Mouse (Mus musculus) activated CD4-positive, CD25-positive, alpha-beta regulatory T cell, adult 4 months (primary cell): ENCODE measurements around the gene Cmtm5. TPM values are rescaled to one million over a fixed set of nuclear protein-coding genes. Genes with fewer than 3 reads are reported as not detected.

Experiments used
- ATAC-seq: one replicate; pipeline ENCODE4 v1.8.0; 2017
- polyA plus RNA-seq, 2 experiments: library from polyadenylated mRNA; unstranded; fragments of 100-300 nt; shearing (Covaris generic); gene quantifications; one replicate each; pipeline ENCODE4 v1.2.1; 2017

Cmtm5 gene
- polyA plus RNA-seq: under 1 TPM in 1 of 2 experiments, not detected in 1; 0.50 TPM

DNA sequence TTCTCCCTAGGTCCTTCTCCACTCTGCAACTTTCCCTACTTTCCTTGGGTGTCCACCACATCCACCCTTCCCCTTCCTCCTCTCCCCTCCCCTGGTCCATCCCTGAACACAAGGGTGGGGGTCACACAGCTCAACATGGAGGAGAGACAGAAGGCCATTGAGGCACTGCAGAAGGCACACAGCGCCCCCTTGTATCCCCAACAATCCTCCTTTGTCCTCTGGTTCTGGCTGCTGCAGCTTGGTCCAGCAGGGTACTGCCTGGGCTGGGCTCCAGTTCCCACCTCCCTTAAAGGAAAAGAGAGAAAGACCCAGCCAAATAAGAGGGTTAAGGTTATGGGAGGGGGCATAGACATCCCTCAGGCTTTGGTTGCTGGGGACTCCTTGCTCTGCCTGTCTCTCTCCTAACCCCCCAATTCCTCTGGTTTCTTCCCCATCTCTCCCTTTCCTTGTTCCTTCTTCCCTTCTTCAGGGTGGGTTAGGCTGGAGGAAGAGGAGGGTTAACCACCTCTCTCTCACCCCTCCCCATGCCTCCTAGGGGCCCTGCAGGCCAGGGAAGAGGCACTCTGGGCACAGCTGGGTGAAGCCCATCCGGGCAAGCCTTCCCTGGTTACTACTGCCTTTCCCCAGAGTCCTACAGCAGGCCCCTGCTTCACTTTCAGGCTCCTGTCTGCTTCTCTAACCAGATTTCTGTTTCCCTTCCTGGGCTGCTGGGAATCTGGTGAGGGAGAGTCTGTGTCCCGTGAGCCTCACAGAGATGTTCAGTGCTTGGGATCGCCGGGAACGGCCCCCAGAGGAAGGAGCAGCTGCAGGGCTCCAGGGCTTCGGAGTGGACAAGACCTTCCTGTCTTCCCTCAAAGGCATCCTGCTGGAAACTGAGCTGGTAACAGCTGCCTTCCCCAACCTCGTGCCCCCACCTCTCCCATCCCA is at the start of gene Cmtm5:
Gene Cmtm5, plus strand, starts transcription at position 358 of the 927 bp plus-strand sequence.
- ATAC-seq: no peak

DNA sequence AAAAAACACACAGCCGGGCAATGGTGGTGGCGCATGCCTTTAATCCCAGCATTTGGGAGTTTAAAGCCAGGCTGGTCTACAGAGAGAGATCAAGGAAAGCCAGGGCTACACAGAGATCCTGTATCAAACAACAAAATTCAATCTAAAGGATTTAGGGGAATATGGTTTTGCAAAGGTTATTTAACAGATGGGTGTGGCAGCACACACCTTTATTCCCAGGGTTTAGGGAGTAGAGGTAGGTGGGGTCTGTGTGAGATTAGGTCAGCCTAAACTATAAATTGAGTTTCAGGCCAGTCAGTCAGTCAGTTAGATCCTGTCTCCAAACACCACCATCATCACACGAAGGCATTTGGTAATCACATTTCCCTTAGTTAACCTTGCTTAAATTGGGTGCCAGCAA is 43.9 kb upstream of the Cmtm5 start, which contains the start of gene Pabpn1:
Gene Pabpn1, plus strand, starts transcription at position 301 of the 400 bp plus-strand sequence.
- no peak for ATAC-seq

DNA sequence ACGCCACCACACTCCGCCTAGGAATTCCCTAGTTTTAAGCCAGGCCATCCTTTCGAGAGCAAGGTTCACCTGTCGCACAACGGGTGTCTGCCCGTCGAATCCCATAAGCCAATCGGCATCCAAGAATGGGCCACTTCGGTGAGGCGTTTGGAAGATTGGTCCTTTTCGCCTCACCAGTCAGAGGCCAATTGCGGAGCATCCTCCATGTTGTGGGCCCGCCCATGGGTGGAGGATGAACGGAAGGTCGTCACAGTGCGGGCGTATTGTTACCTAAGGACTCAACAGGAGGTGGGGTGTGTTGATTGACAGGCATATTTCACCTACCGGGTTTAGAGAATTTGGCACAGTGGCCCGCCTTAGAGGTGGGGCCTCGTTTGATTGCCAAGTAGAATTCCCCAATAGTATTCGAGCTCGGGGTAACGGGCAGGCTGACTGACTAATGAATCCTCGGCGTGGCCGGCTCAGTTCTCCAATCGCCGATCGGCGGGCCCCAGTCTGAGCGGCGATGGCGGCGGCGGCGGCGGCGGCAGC is 42.3 kb upstream of the Cmtm5 start:
- peak; percentile 99 for ATAC-seq

DNA sequence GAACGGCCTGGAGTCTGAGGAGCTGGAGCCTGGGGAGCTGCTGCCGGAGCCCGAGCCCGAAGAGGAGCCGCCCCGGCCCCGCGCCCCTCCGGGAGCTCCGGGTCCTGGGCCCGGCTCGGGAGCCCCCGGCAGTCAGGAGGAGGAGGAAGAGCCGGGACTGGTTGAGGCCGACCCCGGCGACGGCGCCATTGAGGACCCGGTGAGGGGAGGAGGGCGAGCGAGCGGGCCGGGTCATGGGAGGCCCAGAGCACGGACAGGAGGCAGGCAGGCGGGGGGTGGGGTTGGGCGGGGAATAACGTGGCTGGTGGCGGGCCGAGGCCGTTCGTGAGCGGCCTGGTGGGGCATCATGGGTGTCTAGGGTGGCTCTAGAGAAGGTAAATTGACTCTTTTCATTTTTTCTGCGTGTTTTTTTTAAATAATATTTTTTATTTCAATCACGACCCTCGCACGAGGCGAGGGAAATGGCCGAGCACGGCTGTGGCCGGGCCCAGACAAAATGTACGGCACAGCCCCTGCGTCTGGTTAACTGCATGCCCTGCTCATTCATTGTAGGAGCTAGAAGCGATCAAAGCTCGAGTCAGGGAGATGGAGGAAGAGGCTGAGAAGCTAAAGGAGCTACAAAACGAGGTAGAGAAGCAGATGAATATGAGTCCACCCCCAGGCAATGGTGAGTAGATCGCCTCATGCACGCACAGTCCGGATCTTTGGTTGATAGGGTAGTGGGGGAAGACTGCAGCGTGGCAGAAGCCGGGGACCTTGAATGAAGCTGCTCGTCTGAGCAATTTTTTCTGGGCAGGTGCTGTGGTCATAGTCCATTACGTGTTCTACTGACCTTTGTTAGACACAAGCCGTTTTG is 41.5 kb upstream of the Cmtm5 start:
- no peak for ATAC-seq

DNA sequence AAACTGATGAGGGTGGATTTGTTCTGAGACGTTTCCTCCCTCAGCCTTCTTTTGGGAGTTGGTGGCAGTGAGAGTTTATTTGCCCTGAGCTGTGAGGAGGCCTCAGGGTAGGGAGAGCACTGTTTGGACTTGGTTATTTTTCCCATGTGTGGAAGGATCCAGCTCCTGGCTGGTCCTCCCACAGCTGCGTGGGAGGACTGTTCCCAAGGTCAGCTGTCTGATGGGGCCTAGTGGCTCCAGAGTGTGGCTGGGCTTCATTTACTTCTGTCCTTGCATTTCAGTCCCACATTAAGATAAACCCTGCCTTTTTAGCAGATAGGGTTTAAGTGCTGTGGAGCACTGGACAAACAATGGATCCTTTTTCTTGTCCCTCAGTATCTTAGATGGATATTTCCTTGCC is 38.6 kb upstream of the Cmtm5 start:
- ATAC-seq: no peak

DNA sequence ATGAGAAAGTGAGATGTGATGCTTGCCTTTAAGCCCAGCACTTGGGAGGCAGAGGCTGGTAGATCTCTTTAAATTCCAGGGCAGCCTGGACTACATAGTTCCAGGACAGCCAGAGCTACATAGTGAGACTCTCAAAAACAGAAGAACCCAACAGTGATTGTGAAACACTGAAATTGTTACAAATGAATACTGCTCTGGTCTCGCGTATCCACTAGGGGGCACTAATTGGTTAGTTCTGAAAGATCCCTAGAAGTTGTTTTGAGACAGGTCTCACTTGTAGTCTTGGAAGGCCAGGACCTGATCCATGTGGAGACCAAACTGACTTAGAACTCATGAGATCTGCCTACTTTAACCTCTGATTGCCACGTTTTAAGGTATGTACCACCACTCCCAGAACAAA is 35.7 kb upstream of the Cmtm5 start:
- peak; percentile 72 for ATAC-seq

DNA sequence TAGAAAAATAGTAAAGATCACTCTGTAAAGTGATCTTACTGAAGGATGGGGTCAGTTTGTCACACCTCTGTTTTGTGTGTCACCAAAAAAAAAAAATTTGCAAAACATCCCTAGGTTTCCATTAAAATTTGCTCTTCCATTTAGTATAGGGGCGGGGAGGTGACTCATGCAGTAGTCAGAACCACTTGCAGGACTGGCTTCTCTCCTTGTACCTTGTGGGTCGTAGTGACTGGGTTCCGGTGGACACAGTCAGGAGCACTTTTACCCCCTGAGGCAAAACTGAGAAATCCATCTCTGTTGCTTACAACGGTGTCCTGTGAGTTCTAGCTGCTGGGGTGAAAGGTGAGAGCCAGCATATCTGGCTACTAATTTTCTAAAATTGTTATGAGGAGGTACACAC is 32.4 kb upstream of the Cmtm5 start:
- no peak for ATAC-seq

DNA sequence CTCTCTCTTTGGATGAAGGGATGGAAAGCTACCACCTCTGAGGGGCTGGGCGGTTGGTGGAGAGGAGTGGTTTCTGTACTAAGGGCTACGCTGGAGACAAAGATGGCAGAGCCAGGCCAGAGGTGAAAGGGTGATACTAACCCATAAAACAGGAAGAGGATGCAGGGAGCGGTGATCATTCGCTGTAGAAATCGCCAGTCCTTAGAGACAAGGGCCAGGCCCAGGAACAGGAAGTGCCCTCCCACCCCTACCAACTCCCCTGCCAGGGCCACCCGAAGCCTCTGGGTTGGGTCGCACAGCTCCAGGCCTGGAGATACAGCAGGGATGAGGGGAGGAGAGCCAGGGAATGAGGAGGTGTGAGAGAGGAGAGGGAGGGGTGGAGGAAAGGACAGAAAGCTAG is 27.4 kb upstream of the Cmtm5 start:
- ATAC-seq: no peak

DNA sequence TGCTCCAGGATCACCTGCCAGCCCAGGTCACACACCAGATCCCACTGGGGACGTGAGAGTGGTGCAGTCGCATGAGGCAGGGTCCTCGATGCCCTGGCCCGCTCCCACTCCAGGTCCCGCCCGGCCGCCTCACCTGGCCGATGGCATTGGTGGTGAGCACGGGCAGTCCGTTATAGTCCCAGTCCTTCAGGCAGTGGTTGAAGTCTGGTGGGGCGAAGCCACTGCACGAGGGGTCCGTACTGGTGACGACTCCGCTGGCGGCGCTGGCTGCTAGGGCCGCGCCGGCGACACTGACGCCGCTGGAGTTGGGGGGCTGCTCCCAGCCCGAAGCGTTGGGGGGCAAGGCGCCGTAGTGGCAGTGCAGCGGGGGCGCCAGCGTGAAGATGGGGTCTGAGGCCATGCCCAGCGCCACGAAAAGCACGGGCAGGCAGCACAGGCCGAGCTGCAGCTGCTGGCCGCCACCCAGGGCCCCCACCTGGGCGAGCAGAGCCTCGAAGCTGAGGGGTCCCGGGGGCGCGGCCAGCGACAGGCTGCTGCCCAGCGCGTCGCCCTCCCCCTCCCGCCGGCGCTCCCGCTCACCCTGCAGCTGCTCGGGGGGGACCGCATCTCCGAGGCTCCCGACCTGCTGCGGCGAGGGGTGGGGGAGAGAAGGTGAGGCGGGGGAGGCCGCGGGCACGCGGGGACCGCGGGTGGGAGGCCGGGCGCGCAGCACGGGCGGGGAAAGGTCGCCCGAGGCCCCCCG is 23.8 kb upstream of the Cmtm5 start:
- no peak for ATAC-seq

DNA sequence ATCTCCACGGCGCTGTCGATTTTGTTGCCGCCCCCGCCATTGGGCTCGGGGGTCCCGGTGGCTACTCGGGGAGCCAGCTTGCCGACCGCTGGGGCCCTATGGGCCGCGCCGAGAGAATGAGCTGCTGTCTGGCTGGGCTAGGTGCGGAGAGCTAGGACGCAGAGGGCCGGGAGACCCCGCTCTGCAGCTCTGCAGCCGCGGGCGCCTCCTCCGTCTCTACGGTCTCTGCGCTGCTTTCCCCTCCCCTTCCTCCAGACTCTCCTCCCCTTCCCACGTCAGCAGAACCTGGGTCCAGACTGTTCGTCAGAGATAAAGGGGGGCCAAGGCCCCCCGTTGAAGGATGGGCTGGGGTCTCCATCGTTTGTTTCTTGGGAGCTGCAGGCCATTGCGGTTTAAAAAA is 23.2 kb upstream of the Cmtm5 start, which contains the start of gene Slc22a17:
Gene Slc22a17, minus strand, starts transcription at position 247 of the 400 bp plus-strand sequence.
- peak; percentile 32 for ATAC-seq

DNA sequence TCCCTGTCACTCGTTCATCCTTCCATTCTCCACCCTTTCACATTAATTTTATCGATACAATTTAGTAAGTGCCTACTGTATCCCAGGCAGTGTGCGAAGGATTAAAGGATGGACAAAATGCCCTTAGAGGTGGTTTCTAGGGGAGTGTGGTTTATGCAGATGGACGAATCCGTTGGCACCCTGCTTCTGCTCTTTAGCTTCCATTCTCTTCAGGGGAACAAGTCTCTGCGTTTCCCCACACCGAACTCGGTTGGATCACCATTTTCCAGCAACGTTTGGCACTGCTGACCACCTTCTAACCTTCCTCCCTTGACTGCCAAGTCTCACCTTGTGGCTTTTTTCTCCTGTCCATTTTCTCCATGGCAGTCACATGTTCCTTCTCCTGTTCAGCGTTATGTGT is 22.7 kb upstream of the Cmtm5 start:
- ATAC-seq: no peak

DNA sequence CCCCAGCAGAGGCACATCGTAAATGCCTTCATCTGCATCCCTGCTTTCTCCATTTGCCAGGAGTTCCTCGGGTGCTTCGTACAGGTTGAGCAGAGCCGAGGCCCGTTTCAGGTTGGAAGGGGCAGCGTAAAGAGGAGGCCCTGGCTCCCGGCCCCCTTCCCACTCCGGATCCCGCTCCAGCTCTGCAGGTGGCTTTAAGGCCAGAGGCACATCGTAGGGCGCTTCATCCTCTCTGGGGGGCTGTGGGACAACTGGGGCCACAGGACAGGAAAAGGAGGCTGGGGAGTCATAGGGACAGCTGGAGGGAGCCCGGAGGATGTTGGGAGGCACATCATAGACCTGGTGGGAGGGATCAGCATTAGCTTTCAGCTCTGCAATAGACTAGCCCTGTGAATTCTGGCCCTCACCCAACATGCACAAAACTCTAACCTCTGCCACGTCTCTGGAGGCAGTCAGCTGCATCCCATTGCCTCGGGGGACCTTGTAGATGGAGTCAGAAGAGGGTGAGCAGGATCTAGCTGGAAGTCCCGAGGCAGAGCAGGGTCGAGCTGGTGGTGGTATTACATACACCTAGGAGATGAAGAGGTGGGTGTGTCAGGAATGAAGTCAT is 15.9 kb upstream of the Cmtm5 start:
- ATAC-seq: no peak

DNA sequence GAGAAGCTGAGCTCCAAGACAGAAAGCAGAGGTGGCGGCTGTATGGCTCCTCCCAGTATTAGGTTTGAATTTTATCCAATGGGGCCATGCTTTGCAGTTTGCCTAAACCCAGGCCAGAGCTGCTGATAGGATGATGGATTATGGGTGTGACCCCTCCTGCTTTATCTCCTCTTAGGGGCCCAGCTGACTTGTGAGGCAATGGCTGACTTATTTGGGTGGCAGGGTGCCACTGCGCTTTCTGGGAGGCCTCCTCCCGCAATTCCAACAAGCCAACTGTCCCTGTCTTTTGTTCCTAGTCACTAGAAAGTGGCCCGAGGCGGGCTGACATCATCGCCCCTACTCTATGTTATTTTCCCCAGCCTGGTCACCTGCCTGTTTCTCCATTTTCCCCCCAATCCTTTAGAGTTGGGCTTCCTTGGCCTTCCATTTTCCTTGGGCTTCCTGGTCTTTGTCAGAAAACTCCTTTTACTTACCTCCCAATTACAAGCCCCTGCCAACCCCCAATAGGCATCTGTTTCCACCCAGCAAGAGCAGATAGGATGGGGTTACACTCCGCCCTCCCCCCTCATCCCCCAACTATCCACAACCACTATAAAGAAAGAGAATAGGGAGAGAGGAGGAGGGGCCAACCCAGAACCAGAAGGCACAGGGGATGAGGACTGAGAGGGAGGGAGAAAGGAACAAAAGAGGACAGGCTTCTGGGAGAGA is 11.3 kb upstream of the Cmtm5 start:
- ATAC-seq: no peak

DNA sequence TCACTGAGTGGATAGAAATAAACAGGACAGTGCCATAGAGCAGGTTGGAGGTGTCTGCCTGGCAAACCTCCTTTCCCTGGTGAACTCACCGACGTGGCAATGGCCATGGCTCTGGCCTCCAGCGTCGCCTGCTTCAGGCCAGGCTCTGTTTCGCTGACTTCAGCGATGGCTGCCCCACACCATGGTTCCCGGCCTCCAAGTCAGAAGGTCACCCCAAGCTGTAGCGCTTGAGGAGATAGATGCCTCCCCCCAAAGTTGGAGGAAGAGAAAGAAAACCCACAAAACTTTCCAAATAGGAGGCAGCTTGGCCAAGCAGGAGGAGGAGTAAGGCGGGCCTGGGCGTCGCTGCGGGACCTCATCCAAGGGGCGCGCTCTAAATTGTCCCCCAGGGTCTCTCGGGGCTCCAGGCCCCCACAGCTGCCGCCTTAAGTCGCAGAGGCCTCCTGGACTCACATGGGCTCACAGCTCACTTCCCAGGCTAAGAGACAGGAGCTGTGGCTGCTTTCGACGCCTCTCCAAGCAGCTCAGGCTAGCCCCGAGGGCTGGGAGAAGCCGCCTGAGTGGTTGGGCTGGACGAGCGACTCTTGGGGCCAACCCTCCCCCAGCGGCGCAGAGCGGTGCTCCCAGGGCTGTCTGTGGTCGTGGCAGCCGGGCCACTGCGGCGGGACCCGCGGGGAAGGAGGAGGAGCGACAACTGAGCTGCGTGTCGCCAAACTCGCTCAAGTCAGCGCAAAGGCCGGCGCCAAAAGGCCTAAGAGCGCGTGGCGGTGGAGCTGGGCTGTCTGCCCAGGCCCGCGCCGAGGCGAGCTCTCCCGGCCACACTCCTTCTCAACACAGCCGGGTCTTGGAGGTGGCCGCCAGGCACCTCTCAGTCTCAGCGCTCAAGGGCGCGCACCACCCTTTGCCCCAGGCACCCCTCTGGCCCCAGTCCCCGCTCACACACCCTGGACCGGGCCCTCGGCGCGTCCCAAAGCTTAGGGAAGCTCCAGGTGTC is 10.4 kb upstream of the Cmtm5 start, which contains the start of gene Efs:
Gene Efs, minus strand, starts transcription at position 778 of the 994 bp plus-strand sequence.
- ATAC-seq: no peak

DNA sequence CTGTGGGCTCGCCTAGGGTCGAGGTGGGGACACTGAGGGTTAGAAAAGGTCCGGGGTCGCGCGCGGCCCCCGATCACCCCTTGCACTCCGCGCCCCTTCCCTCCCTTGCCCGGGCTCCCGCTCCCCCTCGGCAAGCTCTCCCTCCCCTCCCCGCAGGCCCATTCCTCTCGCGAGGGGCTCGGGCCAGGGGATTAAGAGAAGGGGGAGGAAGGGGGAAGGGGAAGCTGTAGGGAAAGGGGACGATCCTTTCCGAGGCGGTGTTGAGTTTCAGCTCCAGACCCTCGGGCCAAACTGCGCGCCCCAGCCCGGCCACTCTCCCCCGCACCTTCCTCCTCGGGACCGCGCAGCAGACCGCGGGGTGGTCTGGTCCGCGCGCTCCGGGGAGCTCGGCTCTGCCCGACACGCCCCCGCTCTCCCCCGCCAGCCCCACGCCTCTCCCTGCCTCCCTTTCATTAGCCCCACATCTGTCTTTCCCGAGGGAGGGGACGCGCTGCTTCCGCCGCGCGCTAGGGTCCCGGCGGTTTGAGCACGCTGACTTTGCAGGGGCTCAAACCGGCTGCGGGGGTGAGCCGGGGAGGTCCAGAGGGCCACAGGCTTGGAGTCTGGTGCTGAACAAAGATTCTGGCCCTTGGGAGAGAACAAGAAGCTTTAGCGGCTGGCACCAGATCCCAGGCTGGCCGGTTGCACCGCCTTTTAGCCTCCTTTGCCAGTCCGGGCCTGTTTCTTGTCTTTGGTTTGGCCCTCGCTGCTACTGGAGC is 9.5 kb upstream of the Cmtm5 start:
- no peak for ATAC-seq

DNA sequence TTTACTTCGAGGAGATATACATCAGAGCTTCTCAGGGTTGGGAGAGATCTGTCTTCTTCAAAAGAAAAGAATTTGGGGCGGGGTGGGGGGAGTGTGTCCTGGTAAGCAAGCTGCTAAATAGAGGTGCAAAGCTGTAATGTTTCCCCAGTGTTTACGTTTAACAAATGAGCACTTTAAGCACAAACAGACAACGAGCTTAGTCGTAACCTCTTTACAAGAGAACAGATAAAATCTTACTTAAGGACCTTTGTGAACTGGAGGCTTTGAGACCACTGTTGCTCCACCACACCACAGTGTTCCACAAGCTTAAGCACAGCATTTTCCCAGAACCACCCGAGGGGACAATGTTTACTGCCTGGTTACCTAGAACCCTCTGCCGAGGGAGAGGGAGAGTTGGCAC is 8.8 kb upstream of the Cmtm5 start:
- no peak for ATAC-seq

DNA sequence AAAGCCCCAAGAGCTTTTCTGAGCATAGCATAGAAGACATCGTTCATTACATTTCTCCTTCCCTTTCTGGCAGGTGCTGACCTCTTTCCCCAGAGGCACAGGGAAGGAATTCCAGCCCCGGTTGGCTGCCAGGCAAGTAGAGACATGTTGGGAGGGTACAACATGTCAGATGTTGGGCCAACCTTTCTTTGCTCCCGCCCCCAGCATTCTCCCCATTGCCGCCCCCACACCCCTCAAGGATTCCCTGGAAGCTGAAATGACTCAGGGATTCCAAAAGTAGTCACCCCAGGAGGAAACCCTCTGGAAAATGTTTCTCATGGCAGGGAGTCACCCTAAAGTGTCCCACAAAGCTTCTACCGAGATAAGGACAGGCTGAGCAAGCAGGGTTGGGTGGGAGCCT is 6.3 kb upstream of the Cmtm5 start:
- ATAC-seq: no peak

DNA sequence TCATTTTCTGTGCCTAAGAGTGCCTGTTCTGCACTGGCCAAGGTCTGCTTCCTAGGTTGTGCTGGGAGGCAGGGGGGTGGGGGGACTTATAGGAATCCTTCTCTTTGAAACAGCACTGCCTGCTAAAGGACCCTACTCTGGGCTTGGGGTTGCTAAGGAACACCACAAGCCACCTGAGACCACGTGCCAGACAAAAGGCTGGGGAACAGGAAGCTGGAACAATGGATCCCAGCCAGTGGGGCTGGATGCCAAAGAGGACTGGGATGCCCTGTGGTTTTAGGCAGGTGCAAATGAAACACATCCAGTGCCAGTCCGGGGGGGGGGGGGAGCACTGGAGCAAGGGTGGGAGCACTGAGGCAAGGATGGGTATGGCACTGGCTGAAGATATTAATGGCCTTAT is 5.6 kb upstream of the Cmtm5 start:
- ATAC-seq: no peak

DNA sequence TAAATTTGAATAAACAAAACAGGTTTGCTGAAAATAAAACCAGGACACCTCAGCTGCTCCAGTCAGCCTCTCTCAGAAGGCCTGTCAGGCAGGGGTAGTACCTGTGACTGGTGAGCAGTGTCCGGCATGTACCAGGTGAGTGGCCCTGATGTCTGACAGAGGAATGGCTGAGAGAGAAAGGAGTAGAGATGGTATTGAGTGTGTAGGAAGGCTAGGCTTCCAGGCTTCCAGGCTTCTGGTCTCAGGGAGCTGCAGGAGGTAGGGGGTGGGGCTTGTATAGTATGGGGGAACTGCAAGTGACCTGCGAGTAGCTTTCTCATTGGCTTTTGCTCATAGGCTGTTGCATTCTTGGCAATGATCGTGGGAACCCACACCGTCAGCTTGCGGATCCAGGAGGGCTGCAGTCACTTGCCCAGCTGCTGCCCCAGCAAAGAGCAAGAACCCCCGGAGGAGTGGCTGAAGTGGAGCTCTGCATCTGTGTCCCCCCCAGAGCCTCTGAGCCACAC is 3.4 kb upstream of the Cmtm5 start, which contains the start of gene Il25:
Gene Il25, plus strand, starts transcription at position 51 of the 506 bp plus-strand sequence.
- ATAC-seq: no peak
